Mouse (Mus musculus) brain, adult 10 weeks (tissue): Measurements from ENCODE around the gene Uevld. TPM values are rescaled to one million over a fixed set of nuclear protein-coding genes. Genes with fewer than 3 reads are reported as not detected.

Experiments
- polyA plus RNA-seq: library from polyadenylated mRNA; stranded (reverse); fragments of 350-450 nt; fragmentation: Illumina TruSeq; extraction: RNeasy Lipid Tissue Mini Kit (QIAGEN cat#74804); gene quantifications from one replicate; pipeline ENCODE4 v1.2.3, GENCODE M21; 2015; ENCODE audit warnings: low read depth, low replicate concordance

Gene Uevld
- 10.6 TPM for polyA plus RNA-seq

GRCm38 (mm10) chr7:46957831-46958691, at the start of gene Uevld:
Gene Uevld (minus strand): TSS chr7:46958527.

GRCm38 (mm10) chr7:46983280-46983679, 25.0 kb upstream of the Uevld start, which contains the start of gene Gm9999:
Gene Gm9999 (plus strand): TSS chr7:46983580.

GRCm38 (mm10) chr7:46919551-46920176, 38.7 kb downstream of the Uevld start, which contains the start of gene Tsg101:
Gene Tsg101 (minus strand): TSS chr7:46919969.

Other genes with a start within 250 kb of the Uevld start
- 6.8 TPM for gene Saal1, start 247.8 kb downstream of the Uevld start, polyA plus RNA-seq
- not detected for gene Saa3, start 242.8 kb downstream of the Uevld start, polyA plus RNA-seq
- gene Saa4, start 225.9 kb downstream of the Uevld start, polyA plus RNA-seq: not detected
- gene Saa1, start 215.5 kb downstream of the Uevld start, polyA plus RNA-seq: not detected
- not detected for gene Saa2, start 206.7 kb downstream of the Uevld start, polyA plus RNA-seq
- gene Hps5, start 162.5 kb downstream of the Uevld start, polyA plus RNA-seq: 14.3 TPM
- gene Gtf2h1, start 162.4 kb downstream of the Uevld start, polyA plus RNA-seq: 35.0 TPM
- gene Ldha, start 117.1 kb downstream of the Uevld start, polyA plus RNA-seq: 476 TPM
- 0.45 TPM for gene Ldhc, start 97.3 kb downstream of the Uevld start, polyA plus RNA-seq
- 135 TPM for gene Tsg101, start 38.6 kb downstream of the Uevld start, polyA plus RNA-seq
- gene Gm9999, start 25.1 kb upstream of the Uevld start, polyA plus RNA-seq: not detected
- 11.1 TPM for gene Spty2d1, start 49.9 kb upstream of the Uevld start, polyA plus RNA-seq
- 19.5 TPM for gene Tmem86a, start 92.1 kb upstream of the Uevld start, polyA plus RNA-seq
- 206 TPM for gene Ptpn5, start 175.2 kb upstream of the Uevld start, polyA plus RNA-seq
- not detected for gene Mrgpra6, start 246.4 kb upstream of the Uevld start, polyA plus RNA-seq